Mouse (Mus musculus): ENCODE measurements around the gene Cenpv.
A peak's percentile ranks its signal among the peaks of the same experiment; 100 is the strongest.

- TF ChIP-seq CTCF (IDR thresholded peaks at IDR 0.05; ENCODE audit: extremely low read depth, insufficient read depth, insufficient read length, insufficient replicate concordance) (no peak), POLR2A (IDR thresholded peaks at IDR 0.05; ENCODE audit: low read depth, low read length) (peak; percentile 31)
Observed at GRCm38 (mm10) chr11:62576530-62577152, 37.6 kb upstream of the Cenpv start.
